Mouse (Mus musculus): ENCODE data around the gene Cdkl1. TPM values are rescaled to one million over a fixed set of nuclear protein-coding genes. Genes with fewer than 3 reads are reported as not detected.

The Cdkl1 gene
- total and polyA plus RNA-seq, 3 experiments: not detected

- peak overlapping the region; percentile 81 for H3K4me3 ChIP-seq (ENCODE audit: low read depth, low read length)
- no peaks in the 10 kb centered on the region for H3K27me3 ChIP-seq (ENCODE audit: insufficient read depth, low read length)
- H3K9me3 ChIP-seq (replicated peaks): peaks cover 9% of the 10 kb centered on the region
- H3K36me3 ChIP-seq (replicated peaks): peaks cover 41% of the 10 kb centered on the region
- peak; percentile 25 for DNase-seq (ENCODE audit: low spot score)
- H3K4me1 ChIP-seq (ENCODE audit: insufficient read depth, low read depth, low read length): peaks cover 27% of the 10 kb centered on the region
- TF ChIP-seq CTCF (IDR thresholded peaks at IDR 0.05; ENCODE audit: low read depth, low read length) (no peak), GATA2 (IDR thresholded peaks at IDR 0.05; ENCODE audit: borderline replicate concordance, low read depth, low read length) (no peak), TAL1 (conservative IDR thresholded peaks at IDR 0.05; ENCODE audit: low read depth, low read length) (no peak), POLR2AphosphoS5 (IDR thresholded peaks at IDR 0.05; ENCODE audit: insufficient replicate concordance, low read depth, low read length) (no peak), GATA1 (IDR thresholded peaks at IDR 0.05; ENCODE audit: borderline replicate concordance, low read length) (no peak)
- ATAC-seq (ENCODE audit: extremely low read depth, insufficient number of reproducible peaks, low FRiP score, poor library complexity, severe bottlenecking): no peak
Observed at GRCm38 (mm10) chr12:69724018-69724710, 66.9 kb downstream of the Cdkl1 start.

DNA sequence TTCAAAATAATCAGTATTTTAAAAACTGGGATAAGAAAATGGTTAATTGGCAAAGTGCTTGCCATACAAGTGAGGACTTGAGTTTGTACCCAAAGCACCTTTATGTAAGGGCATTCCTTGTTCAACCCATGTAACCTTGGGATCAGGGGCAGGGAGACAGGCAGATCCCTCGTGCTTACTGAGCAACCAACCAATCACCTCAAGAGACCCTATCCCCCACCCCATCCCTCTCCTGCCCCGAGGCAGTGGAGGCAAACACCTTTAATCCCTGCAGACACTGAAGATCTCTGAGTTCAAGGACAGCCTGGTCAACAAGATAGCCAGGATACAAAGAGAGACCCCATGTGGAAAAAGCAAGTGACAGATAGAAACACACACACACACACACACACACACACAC is 67.7 kb downstream of the Cdkl1 start:
- TF ChIP-seq POLR2AphosphoS5 (IDR thresholded peaks at IDR 0.05; ENCODE audit: insufficient replicate concordance, low read depth, low read length): no peak
- ATAC-seq (ENCODE audit: extremely low read depth, insufficient number of reproducible peaks, low FRiP score, poor library complexity, severe bottlenecking) (no peak), DNase-seq (ENCODE audit: low spot score) (no peak)
- H3K9me3 ChIP-seq (replicated peaks): peaks cover 14% of the 10 kb centered on the region
- H3K36me3 ChIP-seq (replicated peaks): peaks cover 37% of the 10 kb centered on the region
- peaks cover 27% of the 10 kb centered on the region for H3K4me1 ChIP-seq (ENCODE audit: insufficient read depth, low read depth, low read length)
- H3K4me3 ChIP-seq (ENCODE audit: low read depth, low read length): peak overlapping the region; percentile 81; the same call in 1 of the 2 replicates
- no peaks in the 10 kb centered on the region for H3K27me3 ChIP-seq (ENCODE audit: insufficient read depth, low read length)

DNA sequence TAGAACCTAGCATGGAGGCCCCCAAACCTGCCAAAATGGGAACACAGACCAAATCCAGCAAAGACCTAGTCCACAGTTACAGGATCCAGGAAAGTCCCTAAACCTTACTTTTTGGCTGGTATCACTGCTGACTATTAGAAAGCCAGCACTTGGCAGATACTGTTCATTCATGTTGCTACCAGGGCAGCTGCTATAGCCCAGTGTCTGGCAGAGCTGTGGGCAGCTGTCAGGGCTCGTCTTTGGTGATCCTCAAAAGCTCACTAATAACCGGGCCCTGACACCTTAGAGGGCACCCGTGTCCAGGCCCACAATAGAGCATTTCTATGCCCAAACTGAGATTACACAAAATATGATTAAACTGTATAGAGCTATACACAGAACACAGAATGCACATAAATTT is 68.2 kb downstream of the Cdkl1 start:
- TF ChIP-seq GATA1 (IDR thresholded peaks at IDR 0.05; ENCODE audit: borderline replicate concordance, low read length): no peak
- TF ChIP-seq CTCF (IDR thresholded peaks at IDR 0.05; ENCODE audit: low read depth, low read length): no peak
- no peak for TF ChIP-seq TAL1 (conservative IDR thresholded peaks at IDR 0.05; ENCODE audit: low read depth, low read length)
- no peak for TF ChIP-seq GATA2 (IDR thresholded peaks at IDR 0.05; ENCODE audit: borderline replicate concordance, low read depth, low read length)
- no peak for TF ChIP-seq POLR2AphosphoS5 (IDR thresholded peaks at IDR 0.05; ENCODE audit: insufficient replicate concordance, low read depth, low read length)
- H3K4me3 ChIP-seq (ENCODE audit: low read depth, low read length): no peak overlapping the region
- H3K27me3 ChIP-seq (ENCODE audit: insufficient read depth, low read length): no peaks in the 10 kb centered on the region
- H3K4me1 ChIP-seq (ENCODE audit: insufficient read depth, low read depth, low read length): peaks cover 27% of the 10 kb centered on the region
- DNase-seq (ENCODE audit: low spot score): no peak
- H3K36me3 ChIP-seq (replicated peaks): peaks cover 38% of the 10 kb centered on the region
- ATAC-seq (ENCODE audit: extremely low read depth, insufficient number of reproducible peaks, low FRiP score, poor library complexity, severe bottlenecking): no peak
- peaks cover 17% of the 10 kb centered on the region for H3K9me3 ChIP-seq (replicated peaks)

DNA sequence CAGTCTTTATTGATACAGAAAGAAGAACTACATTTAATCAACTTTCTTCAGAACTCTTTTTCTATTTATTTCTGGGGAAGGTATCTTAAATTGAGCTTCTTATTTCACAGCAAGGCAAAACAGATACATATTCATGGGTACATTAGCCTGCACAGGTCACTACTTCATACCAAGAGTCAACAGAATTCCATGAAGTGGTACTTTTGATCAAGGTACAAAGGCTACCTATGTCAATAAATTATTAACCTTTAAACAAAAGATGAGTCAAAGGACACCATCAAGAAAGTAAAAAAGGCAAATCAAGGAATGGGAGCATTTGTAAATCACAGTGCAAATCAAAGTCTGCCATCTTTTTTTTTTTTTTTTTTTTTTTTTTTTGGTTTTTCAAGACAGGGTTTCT is 77.4 kb downstream of the Cdkl1 start:
- TF ChIP-seq POLR2AphosphoS5 (IDR thresholded peaks at IDR 0.05; ENCODE audit: insufficient replicate concordance, low read depth, low read length): no peak
- TF ChIP-seq TAL1 (conservative IDR thresholded peaks at IDR 0.05; ENCODE audit: low read depth, low read length): no peak
- no peak for TF ChIP-seq GATA1 (IDR thresholded peaks at IDR 0.05; ENCODE audit: borderline replicate concordance, low read length)
- no peak for TF ChIP-seq GATA2 (IDR thresholded peaks at IDR 0.05; ENCODE audit: borderline replicate concordance, low read depth, low read length)
- no peak for TF ChIP-seq CTCF (IDR thresholded peaks at IDR 0.05; ENCODE audit: low read depth, low read length)
- no peaks in the 10 kb centered on the region for H3K4me1 ChIP-seq (ENCODE audit: insufficient read depth, low read depth, low read length)
- H3K36me3 ChIP-seq (replicated peaks): peaks cover 34% of the 10 kb centered on the region
- peaks cover 4% of the 10 kb centered on the region for H3K9me3 ChIP-seq (replicated peaks)
- ATAC-seq (ENCODE audit: extremely low read depth, insufficient number of reproducible peaks, low FRiP score, poor library complexity, severe bottlenecking) (no peak), DNase-seq (ENCODE audit: low spot score) (no peak)
- no peaks in the 10 kb centered on the region for H3K27me3 ChIP-seq (ENCODE audit: insufficient read depth, low read length)
- no peak overlapping the region for H3K4me3 ChIP-seq (ENCODE audit: low read depth, low read length)

- H3K4me3 ChIP-seq (ENCODE audit: low read depth, low read length): no peak overlapping the region
- peaks cover 63% of the 10 kb centered on the region for H3K36me3 ChIP-seq (replicated peaks)
- DNase-seq (ENCODE audit: low spot score) (no peak), ATAC-seq (ENCODE audit: extremely low read depth, insufficient number of reproducible peaks, low FRiP score, poor library complexity, severe bottlenecking) (no peak)
- no peaks in the 10 kb centered on the region for H3K27me3 ChIP-seq (ENCODE audit: insufficient read depth, low read length)
- TF ChIP-seq CTCF (IDR thresholded peaks at IDR 0.05; ENCODE audit: low read depth, low read length) (no peak), GATA1 (IDR thresholded peaks at IDR 0.05; ENCODE audit: borderline replicate concordance, low read length) (no peak), GATA2 (IDR thresholded peaks at IDR 0.05; ENCODE audit: borderline replicate concordance, low read depth, low read length) (no peak), POLR2AphosphoS5 (IDR thresholded peaks at IDR 0.05; ENCODE audit: insufficient replicate concordance, low read depth, low read length) (no peak), TAL1 (conservative IDR thresholded peaks at IDR 0.05; ENCODE audit: low read depth, low read length) (no peak)
- no peaks in the 10 kb centered on the region for H3K9me3 ChIP-seq (replicated peaks)
- H3K4me1 ChIP-seq (ENCODE audit: insufficient read depth, low read depth, low read length): no peaks in the 10 kb centered on the region
Observed at GRCm38 (mm10) chr12:69704799-69705458, 86.1 kb downstream of the Cdkl1 start.

GRCm38 (mm10) chr12:69698352-69698751 is 92.7 kb downstream of the Cdkl1 start:
- DNase-seq (ENCODE audit: low spot score): no peak
- no peak for ATAC-seq (ENCODE audit: extremely low read depth, insufficient number of reproducible peaks, low FRiP score, poor library complexity, severe bottlenecking)
- H3K27me3 ChIP-seq (ENCODE audit: insufficient read depth, low read length): no peaks in the 10 kb centered on the region
- no peaks in the 10 kb centered on the region for H3K9me3 ChIP-seq (replicated peaks)
- TF ChIP-seq TAL1 (conservative IDR thresholded peaks at IDR 0.05; ENCODE audit: low read depth, low read length) (no peak), POLR2AphosphoS5 (IDR thresholded peaks at IDR 0.05; ENCODE audit: insufficient replicate concordance, low read depth, low read length) (no peak), GATA2 (IDR thresholded peaks at IDR 0.05; ENCODE audit: borderline replicate concordance, low read depth, low read length) (no peak), CTCF (IDR thresholded peaks at IDR 0.05; ENCODE audit: low read depth, low read length) (no peak), GATA1 (IDR thresholded peaks at IDR 0.05; ENCODE audit: borderline replicate concordance, low read length) (no peak)
- no peaks in the 10 kb centered on the region for H3K4me1 ChIP-seq (ENCODE audit: insufficient read depth, low read depth, low read length)
- H3K36me3 ChIP-seq (replicated peaks): peaks cover 62% of the 10 kb centered on the region
- no peak overlapping the region for H3K4me3 ChIP-seq (ENCODE audit: low read depth, low read length)

Other genes starting within 250 kb of the Cdkl1 start
- 49.4 and 51.7 TPM in 2 replicates for gene Vcpkmt, start 208.2 kb downstream of the Cdkl1 start, total RNA-seq (2014; fragmentation: Nextera tagmentation)
- 34.8 and 35.8 TPM in 2 replicates for gene Vcpkmt, start 208.2 kb downstream of the Cdkl1 start, total RNA-seq (2017)
- 24.3 and 25.7 TPM in 2 replicates for gene Vcpkmt, start 208.2 kb downstream of the Cdkl1 start, polyA plus RNA-seq (2012)
- gene Sos2, start 109.4 kb downstream of the Cdkl1 start, total RNA-seq (2014; fragmentation: Nextera tagmentation): 123 and 151 TPM in 2 replicates
- gene Sos2, start 109.4 kb downstream of the Cdkl1 start, total RNA-seq (2017): 33.7 and 39.9 TPM in 2 replicates
- 9.7 and 11.6 TPM in 2 replicates for gene Sos2, start 109.4 kb downstream of the Cdkl1 start, polyA plus RNA-seq (2012)
- gene L2hgdh, start 66.4 kb downstream of the Cdkl1 start, total RNA-seq (2014; fragmentation: Nextera tagmentation): 10.1 and 12.9 TPM in 2 replicates
- 18.4 and 21.2 TPM in 2 replicates for gene L2hgdh, start 66.4 kb downstream of the Cdkl1 start, total RNA-seq (2017)
- 1.9 and 2.2 TPM in 2 replicates for gene L2hgdh, start 66.4 kb downstream of the Cdkl1 start, polyA plus RNA-seq (2012)
- 66.9 and 83.2 TPM in 2 replicates for gene Atp5s, start 66.3 kb downstream of the Cdkl1 start, total RNA-seq (2014; fragmentation: Nextera tagmentation)
- gene Atp5s, start 66.3 kb downstream of the Cdkl1 start, total RNA-seq (2017): 15.9 and 19.6 TPM in 2 replicates
- 8.2 and 12.1 TPM in 2 replicates for gene Atp5s, start 66.3 kb downstream of the Cdkl1 start, polyA plus RNA-seq (2012)
- gene Atl1, start 101.3 kb upstream of the Cdkl1 start, total RNA-seq (2014; fragmentation: Nextera tagmentation): 2.7 and 2.8 TPM in 2 replicates
- 1.3 and 1.6 TPM in 2 replicates for gene Atl1, start 101.3 kb upstream of the Cdkl1 start, total RNA-seq (2017)
- 0.51 and 0.55 TPM in 2 replicates for gene Atl1, start 101.3 kb upstream of the Cdkl1 start, polyA plus RNA-seq (2012)
- gene Map4k5, start 101.9 kb upstream of the Cdkl1 start, total RNA-seq (2014; fragmentation: Nextera tagmentation): 36.4 and 39.4 TPM in 2 replicates
- gene Map4k5, start 101.9 kb upstream of the Cdkl1 start, total RNA-seq (2017): 33.9 and 34.8 TPM in 2 replicates
- gene Map4k5, start 101.9 kb upstream of the Cdkl1 start, polyA plus RNA-seq (2012): 4.7 and 5.5 TPM in 2 replicates
- 138 and 156 TPM in 2 replicates for gene Sav1, start 195.7 kb upstream of the Cdkl1 start, total RNA-seq (2014; fragmentation: Nextera tagmentation)
- 61.3 and 79.9 TPM in 2 replicates for gene Sav1, start 195.7 kb upstream of the Cdkl1 start, total RNA-seq (2017)
- 26.7 and 36.1 TPM in 2 replicates for gene Sav1, start 195.7 kb upstream of the Cdkl1 start, polyA plus RNA-seq (2012)